In the genomic region with DNA sequence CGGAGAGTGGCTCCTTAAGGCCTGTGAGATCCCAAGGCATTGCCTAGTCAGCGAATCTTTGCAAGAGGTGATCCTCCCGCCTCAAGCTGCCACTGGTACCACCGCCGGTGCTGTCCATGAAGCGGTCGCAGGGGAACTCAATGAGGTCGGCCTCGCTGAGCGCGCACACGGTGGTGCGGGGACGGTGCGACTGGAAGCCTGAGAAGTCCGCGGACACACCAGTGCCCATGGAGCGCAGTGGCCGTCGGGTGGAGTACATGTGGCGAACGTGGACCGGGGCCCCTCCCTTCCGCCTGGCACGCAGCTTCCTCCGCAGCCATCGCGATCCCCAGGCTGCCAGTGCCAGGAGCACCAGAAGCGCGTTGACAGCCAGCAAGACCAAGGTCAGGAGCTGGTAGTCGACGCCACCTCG, we compare ENCODE assay signal across 8 mouse cellular contexts. TPM values are rescaled to one million over a fixed set of nuclear protein-coding genes. Genes with fewer than 3 reads are reported as not detected.
DNase-seq lines count a peak whose midpoint lies in the region; ATAC-seq and TF ChIP-seq lines count a peak whose summit lies in the region.

No protein-coding gene starts in this region.

- no peak for TF ChIP-seq POLR2A in thymus, adult 2 months (IDR thresholded peaks at IDR 0.05; ENCODE audit: control insufficient read depth, extremely low read depth, insufficient read depth, low read length, poor library complexity)

- H3K9me3 ChIP-seq in forebrain, embryonic 16.5 days (ENCODE audit: control insufficient read depth, low read length): no peaks in the 10 kb centered on the region

- peaks cover 33% of the 10 kb centered on the region for H3K4me1 ChIP-seq in forebrain, embryonic 16.5 days (replicated peaks; ENCODE audit: control insufficient read depth, insufficient read depth, low read length)
- H3K4me1 ChIP-seq in thymus, adult 2 months (replicated peaks; ENCODE audit: control insufficient read depth, insufficient read depth, low read length): no peaks in the 10 kb centered on the region; the same call in 1 of the 2 replicates

- DNase-seq in right cerebral cortex, postnatal 4 days: peak; percentile 24
- no peak for DNase-seq in right cerebral cortex, adult 18-20 months
- DNase-seq in kidney, postnatal 10 days: peak; percentile 61
- no peak for DNase-seq in c-Kit-positive CD71-positive TER-119-positive erythroid progenitor cells, embryonic 14.5 days (ENCODE audit: low spot score)
- no peak for DNase-seq in thymus, adult 2 months
- DNase-seq in right cerebral cortex, postnatal 14 days: no peak

- peak overlapping the region; percentile 93 for H3K4me2 ChIP-seq in forebrain, embryonic 16.5 days (ENCODE audit: low read length)

- TF ChIP-seq CTCF in thymus, adult 2 months (IDR thresholded peaks at IDR 0.05; ENCODE audit: borderline replicate concordance, control insufficient read depth, extremely low read depth, insufficient read depth, low read length, poor library complexity): no peak

- no peak overlapping the region for H3K27ac ChIP-seq in forebrain, embryonic 16.5 days (ENCODE audit: low read length)
- H3K27ac ChIP-seq in thymus, adult 2 months (ENCODE audit: control insufficient read depth, insufficient read depth, low read length): no peak overlapping the region

- WGBS in forebrain, embryonic 16.5 days: 17% methylated on average over 33 of the region's 33 CpGs
- 26% methylated on average over 33 of the region's 33 CpGs for WGBS in thymus, adult 2 months

- no peaks in the 10 kb centered on the region for H3K36me3 ChIP-seq in forebrain, embryonic 16.5 days (ENCODE audit: control insufficient read depth, insufficient read depth)
- H3K36me3 ChIP-seq in thymus, adult 2 months (ENCODE audit: control insufficient read depth, insufficient read depth, low read length): no peaks in the 10 kb centered on the region

- peaks cover 40% of the 10 kb centered on the region for H3K27me3 ChIP-seq in forebrain, embryonic 16.5 days (replicated peaks; ENCODE audit: control insufficient read depth, insufficient read depth, low read length)
- H3K27me3 ChIP-seq in thymus, adult 2 months (ENCODE audit: control insufficient read depth, insufficient read depth, low read length): peaks cover 4% of the 10 kb centered on the region

- peak overlapping the region; percentile 54 for H3K4me3 ChIP-seq in forebrain, embryonic 16.5 days (replicated peaks; ENCODE audit: low read length)
- H3K4me3 ChIP-seq in thymus, adult 2 months (ENCODE audit: control insufficient read depth, insufficient read depth, low read length): no peak overlapping the region

- H3K9ac ChIP-seq in forebrain, embryonic 16.5 days (replicated peaks; ENCODE audit: low read depth, low read length): peak overlapping the region; percentile 6

- ATAC-seq in forebrain, embryonic 16.5 days: no peak
- ATAC-seq in megakaryocyte, adult 5-6 weeks (ENCODE audit: poor library complexity, severe bottlenecking): peak; percentile 45; the same call in 1 of the 2 replicates

RNA-seq across cellular contexts. Expression of gene Tril, which starts 2.9 kb away (rescaled TPM):
- polyA plus RNA-seq in forebrain, embryonic 16.5 days (2015; fragmentation: Nextera tagmentation; extraction: Ambion mirVana): 7.4 and 7.7 TPM in 2 replicates
- total RNA-seq in megakaryocyte, adult 5-6 weeks (2015): not detected in 2 replicates
- total RNA-seq in megakaryocyte, adult 5-6 weeks (2017): not detected in 2 replicates
- 2.3 and 2.5 TPM in 2 replicates for polyA plus RNA-seq in thymus, adult 2 months (2012; rRNA removed)

Comparison
In these comparisons a context has a peak if more than half of its experiments do, and no peak if none do; other contexts are left out.
1. DNase-seq: peak in right cerebral cortex, postnatal 4 days (single experiment) and kidney, postnatal 10 days (single experiment); none in right cerebral cortex, adult 18-20 months (single experiment), c-Kit-positive CD71-positive TER-119-positive erythroid progenitor cells, embryonic 14.5 days (single experiment), thymus, adult 2 months (single experiment) and right cerebral cortex, postnatal 14 days (single experiment).